Mouse (Mus musculus) embryo, embryonic 11.5 days (tissue): Measurements from ENCODE around the gene Scly.

Experiments used
- DNase-seq: peaks from one replicate; pipeline ENCODE4 v3.0.0-alpha.2; 2012; ENCODE audit warnings: low read depth, low spot score

Gene Scly

GRCm38 (mm10) chr1:91362113-91362512 is 64.0 kb downstream of the Scly start:
- DNase-seq = no peak

GRCm38 (mm10) chr1:91364822-91365644 is 66.9 kb downstream of the Scly start:
- DNase-seq = no peak

GRCm38 (mm10) chr1:91365816-91366214 is 67.7 kb downstream of the Scly start:
- no peak for DNase-seq

- peak; percentile 58 for DNase-seq
Observed at GRCm38 (mm10) chr1:91366215-91367108, 68.3 kb downstream of the Scly start, which contains the start of gene Erfe. Erfe (plus strand) TSS chr1:91366430.

- DNase-seq = no peak
Observed at GRCm38 (mm10) chr1:91367295-91367694, 69.2 kb downstream of the Scly start.

GRCm38 (mm10) chr1:91369408-91369807 is 71.3 kb downstream of the Scly start:
- no peak for DNase-seq

GRCm38 (mm10) chr1:91370055-91370454 is 71.9 kb downstream of the Scly start:
- no peak for DNase-seq
